Mouse (Mus musculus): Measurements from ENCODE around the gene Vegfb. TPM values are rescaled to one million over a fixed set of nuclear protein-coding genes. Genes with fewer than 3 reads are reported as not detected.
A peak's percentile ranks its signal among the peaks of the same experiment; 100 is the strongest.

The Vegfb gene
- total and polyA plus RNA-seq, 2 experiments from 2014 or later = 28.4 to 64.6 TPM

DNA sequence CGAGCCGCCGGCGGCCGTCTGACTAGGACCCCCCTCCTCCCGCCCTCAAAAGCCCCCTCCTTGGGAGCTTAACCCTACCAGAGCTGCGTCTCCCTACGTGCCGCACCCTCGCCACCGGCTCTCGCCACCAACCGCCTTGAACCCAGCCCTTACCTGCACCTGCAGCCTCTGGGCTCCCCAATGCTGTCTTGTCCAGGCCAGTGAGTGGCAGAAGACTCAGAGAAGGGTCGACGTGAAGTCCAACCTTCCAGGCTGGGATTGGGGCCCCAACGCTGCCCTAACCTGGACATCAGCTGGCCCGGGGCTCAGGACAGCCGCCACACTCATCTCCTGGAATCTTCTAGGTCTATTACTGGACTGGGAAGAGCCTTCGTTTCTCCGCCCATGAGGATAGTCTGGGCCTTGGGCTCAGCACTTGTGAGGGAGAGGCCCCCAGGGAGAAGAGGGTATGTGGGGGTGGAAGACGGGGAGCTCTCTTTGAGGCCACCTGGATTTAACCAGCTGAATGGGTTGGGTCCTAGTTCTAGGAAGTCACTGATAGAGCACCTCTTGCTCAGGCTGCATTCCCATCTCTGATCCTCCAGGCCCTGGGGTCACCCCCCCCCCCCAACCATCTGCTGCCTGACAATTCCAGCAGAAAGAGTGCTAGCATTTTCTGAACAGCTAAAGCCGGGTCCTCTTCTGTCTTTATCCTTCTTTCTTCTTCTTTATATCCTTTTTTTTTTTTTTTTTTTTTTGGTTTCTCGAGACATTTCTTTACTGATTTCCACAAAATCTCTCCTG is 53.1 kb downstream of the Vegfb start, which contains the start of gene Kcnk4:
Kcnk4 (minus strand) TSS at position 321 of the 783 bp plus-strand sequence.
- TF ChIP-seq CTCF (IDR thresholded peaks at IDR 0.05; ENCODE audit: low read depth) = no peak
- WGBS = 9% methylated on average over 23 of the region's 23 CpGs
- DNase-seq = no peak

DNA sequence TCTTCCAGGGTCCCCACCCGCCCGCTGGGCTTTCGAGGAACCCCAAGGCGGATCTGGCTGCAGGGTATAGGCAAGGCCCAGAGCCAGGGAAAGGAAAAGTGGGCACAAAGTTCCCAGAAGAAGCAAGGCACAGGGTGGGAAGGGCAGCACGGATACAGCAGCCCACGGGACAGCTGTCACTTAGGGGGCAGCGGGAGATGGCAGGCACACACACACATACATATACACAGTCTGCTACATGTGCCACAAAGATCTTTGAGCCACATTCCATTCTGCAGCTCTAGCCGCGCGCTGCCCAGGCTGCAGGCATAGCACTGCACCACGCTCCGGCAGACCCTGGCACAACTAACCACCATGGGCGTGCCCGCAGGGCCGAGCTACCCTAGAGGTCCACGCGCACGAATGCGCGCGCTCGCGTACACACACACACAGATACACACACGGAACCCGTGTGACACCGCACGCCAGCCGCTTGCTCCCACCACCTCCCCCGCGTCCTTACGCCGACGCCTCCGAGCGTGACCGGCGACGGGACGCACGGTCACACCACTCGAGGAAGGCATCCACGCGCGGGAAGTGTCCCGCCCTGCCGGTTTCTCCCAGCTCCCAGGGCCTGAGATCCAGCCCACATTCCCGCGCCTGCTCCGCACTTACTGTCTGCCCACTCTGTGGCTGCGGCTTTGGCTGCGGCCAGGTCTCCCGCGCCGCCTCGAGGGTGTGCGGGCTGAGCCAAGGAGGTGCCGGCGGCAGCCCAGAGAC is 53.8 kb downstream of the Vegfb start:
- Histone ChIP-seq H3K27ac (ENCODE audit: low read depth, low read length) (no peak overlapping the region), H3K4me2 (ENCODE audit: low read depth) (peak overlapping the region; percentile 67), H3K4me1 (ENCODE audit: insufficient read depth) (0 out of 2 replicates have a peak, but pooled peaks cover 4% of the 10 kb centered on the region), H3K27me3 (ENCODE audit: insufficient read depth, low read length) (peaks cover 27% of the 10 kb centered on the region), H3K36me3 (ENCODE audit: insufficient read depth) (0 out of 2 replicates have a peak, but pooled peaks cover 4% of the 10 kb centered on the region), H3K4me3 (ENCODE audit: low read depth, low read length) (peak overlapping the region; percentile 41), H3K9me3 (ENCODE audit: low read length) (no peaks in the 10 kb centered on the region), H3K9ac (peak overlapping the region; percentile 44)
- WGBS = 4% methylated on average over 58 of the region's 58 CpGs
- ATAC-seq (peak; percentile 82), DNase-seq (peak; percentile 58)
- no peak for TF ChIP-seq CTCF (IDR thresholded peaks at IDR 0.05; ENCODE audit: low read depth)

More for the DNA sequence above, 53.1 kb downstream of the Vegfb start, which contains the start of gene Kcnk4:
- peaks cover 27% of the 10 kb centered on the region for H3K27me3 ChIP-seq (ENCODE audit: insufficient read depth, low read length)
- peak within 1 kb of the TSS; percentile 41 for H3K4me3 ChIP-seq (ENCODE audit: low read depth, low read length)
- peak within 1 kb of the TSS; percentile 67 for H3K4me2 ChIP-seq (ENCODE audit: low read depth)
- no peak; the same call in 1 of the 2 replicates for ATAC-seq
- H3K27ac ChIP-seq (ENCODE audit: low read depth, low read length) = no peak within 1 kb of the TSS
- no peaks in the 10 kb centered on the region for H3K9me3 ChIP-seq (ENCODE audit: low read length)
- H3K4me1 ChIP-seq (ENCODE audit: insufficient read depth) = peaks cover 8% of the 10 kb centered on the region; the same call in 1 of the 2 replicates
- peaks cover 7% of the 10 kb centered on the region; the same call in 1 of the 2 replicates for H3K36me3 ChIP-seq (ENCODE audit: insufficient read depth)
- H3K9ac ChIP-seq = peak within 1 kb of the TSS; percentile 44

- 0 out of 2 replicates have a peak, but pooled peaks have one; percentile 1 for ATAC-seq
- TF ChIP-seq CTCF (IDR thresholded peaks at IDR 0.05; ENCODE audit: low read depth) = no peak
- WGBS = 24% methylated on average over 4 of the region's 4 CpGs
- 0 out of 2 replicates have a peak, but pooled peaks cover 4% of the 10 kb centered on the region for H3K4me1 ChIP-seq (ENCODE audit: insufficient read depth)
- no peak overlapping the region for H3K27ac ChIP-seq (ENCODE audit: low read depth, low read length)
- H3K9ac ChIP-seq = no peak overlapping the region; the same call in 1 of the 2 replicates
- H3K4me3 ChIP-seq (ENCODE audit: low read depth, low read length) = peak overlapping the region; percentile 41
- peaks cover 29% of the 10 kb centered on the region for H3K27me3 ChIP-seq (ENCODE audit: insufficient read depth, low read length)
- H3K9me3 ChIP-seq (ENCODE audit: low read length) = no peaks in the 10 kb centered on the region
- DNase-seq = no peak
- peak overlapping the region; percentile 67 for H3K4me2 ChIP-seq (ENCODE audit: low read depth)
- 0 out of 2 replicates have a peak, but pooled peaks cover under 1% of the 10 kb centered on the region for H3K36me3 ChIP-seq (ENCODE audit: insufficient read depth)
These were observed 54.4 kb downstream of the Vegfb start for GRCm38 (mm10) chr19:6933102-6933435.

Other genes starting within 250 kb of the Vegfb start
- gene Rps6ka4, start 147.0 kb downstream of the Vegfb start, total RNA-seq (2014; rRNA removed) = 18.0 and 24.2 TPM in 2 replicates
- 11.2 and 14.3 TPM in 2 replicates for gene Rps6ka4, start 147.0 kb downstream of the Vegfb start, polyA plus RNA-seq (2015; fragmentation: Nextera tagmentation; extraction: Ambion mirVana)
- gene Ccdc88b, start 129.4 kb downstream of the Vegfb start, total RNA-seq (2014; rRNA removed) = 0.57 and 3.5 TPM in 2 replicates
- 0.30 and 0.67 TPM in 2 replicates for gene Ccdc88b, start 129.4 kb downstream of the Vegfb start, polyA plus RNA-seq (2015; fragmentation: Nextera tagmentation; extraction: Ambion mirVana)
- gene Trmt112, start 78.0 kb downstream of the Vegfb start, total RNA-seq (2014; rRNA removed) = 52.3 and 69.6 TPM in 2 replicates
- 102 and 103 TPM in 2 replicates for gene Trmt112, start 78.0 kb downstream of the Vegfb start, polyA plus RNA-seq (2015; fragmentation: Nextera tagmentation; extraction: Ambion mirVana)
- gene Prdx5, start 77.5 kb downstream of the Vegfb start, total RNA-seq (2014; rRNA removed) = 182 and 199 TPM in 2 replicates
- 424 and 467 TPM in 2 replicates for gene Prdx5, start 77.5 kb downstream of the Vegfb start, polyA plus RNA-seq (2015; fragmentation: Nextera tagmentation; extraction: Ambion mirVana)
- gene Esrra, start 65.8 kb downstream of the Vegfb start, total RNA-seq (2014; rRNA removed) = 42.6 and 43.0 TPM in 2 replicates
- gene Esrra, start 65.8 kb downstream of the Vegfb start, polyA plus RNA-seq (2015; fragmentation: Nextera tagmentation; extraction: Ambion mirVana) = 6.4 and 8.4 TPM in 2 replicates
- 0.71 and 1.6 TPM in 2 replicates for gene Catsperz, start 62.3 kb downstream of the Vegfb start, total RNA-seq (2014; rRNA removed)
- gene Catsperz, start 62.3 kb downstream of the Vegfb start, polyA plus RNA-seq (2015; fragmentation: Nextera tagmentation; extraction: Ambion mirVana) = 1.2 and 2.4 TPM in 2 replicates
- 8.8 and 12.7 TPM in 2 replicates for gene Kcnk4, start 53.1 kb downstream of the Vegfb start, total RNA-seq (2014; rRNA removed)
- gene Kcnk4, start 53.1 kb downstream of the Vegfb start, polyA plus RNA-seq (2015; fragmentation: Nextera tagmentation; extraction: Ambion mirVana) = 8.6 and 8.7 TPM in 2 replicates
- 56.5 and 94.9 TPM in 2 replicates for gene Bad, start 45.8 kb downstream of the Vegfb start, total RNA-seq (2014; rRNA removed)
- gene Bad, start 45.8 kb downstream of the Vegfb start, polyA plus RNA-seq (2015; fragmentation: Nextera tagmentation; extraction: Ambion mirVana) = 95.3 and 111 TPM in 2 replicates
- gene Gpr137, start 45.2 kb downstream of the Vegfb start, total RNA-seq (2014; rRNA removed) = 65.4 and 75.2 TPM in 2 replicates
- gene Gpr137, start 45.2 kb downstream of the Vegfb start, polyA plus RNA-seq (2015; fragmentation: Nextera tagmentation; extraction: Ambion mirVana) = 68.5 and 77.6 TPM in 2 replicates
- gene Ppp1r14b, start 12.7 kb downstream of the Vegfb start, total RNA-seq (2014; rRNA removed) = 226 and 269 TPM in 2 replicates
- 201 and 269 TPM in 2 replicates for gene Ppp1r14b, start 12.7 kb downstream of the Vegfb start, polyA plus RNA-seq (2015; fragmentation: Nextera tagmentation; extraction: Ambion mirVana)
- 12.8 and 13.1 TPM in 2 replicates for gene Plcb3, start 11.2 kb downstream of the Vegfb start, total RNA-seq (2014; rRNA removed)
- 7.3 and 10.0 TPM in 2 replicates for gene Plcb3, start 11.2 kb downstream of the Vegfb start, polyA plus RNA-seq (2015; fragmentation: Nextera tagmentation; extraction: Ambion mirVana)
- 23.5 and 26.8 TPM in 2 replicates for gene Fkbp2, start 7.2 kb downstream of the Vegfb start, total RNA-seq (2014; rRNA removed)
- gene Fkbp2, start 7.2 kb downstream of the Vegfb start, polyA plus RNA-seq (2015; fragmentation: Nextera tagmentation; extraction: Ambion mirVana) = 102 and 106 TPM in 2 replicates
- 15.1 and 20.2 TPM in 2 replicates for gene Dnajc4, start 4.9 kb upstream of the Vegfb start, total RNA-seq (2014; rRNA removed)
- gene Dnajc4, start 4.9 kb upstream of the Vegfb start, polyA plus RNA-seq (2015; fragmentation: Nextera tagmentation; extraction: Ambion mirVana) = 20.7 and 24.8 TPM in 2 replicates
- 7.9 and 9.5 TPM in 2 replicates for gene Nudt22, start 8.5 kb upstream of the Vegfb start, total RNA-seq (2014; rRNA removed)
- gene Nudt22, start 8.5 kb upstream of the Vegfb start, polyA plus RNA-seq (2015; fragmentation: Nextera tagmentation; extraction: Ambion mirVana) = 14.3 and 15.3 TPM in 2 replicates
- 16.2 and 16.3 TPM in 2 replicates for gene Trpt1, start 8.5 kb upstream of the Vegfb start, total RNA-seq (2014; rRNA removed)
- gene Trpt1, start 8.5 kb upstream of the Vegfb start, polyA plus RNA-seq (2015; fragmentation: Nextera tagmentation; extraction: Ambion mirVana) = 18.2 and 18.7 TPM in 2 replicates
- gene Fermt3, start 31.8 kb upstream of the Vegfb start, total RNA-seq (2014; rRNA removed) = 4.4 and 6.0 TPM in 2 replicates
- gene Fermt3, start 31.8 kb upstream of the Vegfb start, polyA plus RNA-seq (2015; fragmentation: Nextera tagmentation; extraction: Ambion mirVana) = 2.6 and 3.6 TPM in 2 replicates
- 124 and 133 TPM in 2 replicates for gene Stip1, start 52.3 kb upstream of the Vegfb start, total RNA-seq (2014; rRNA removed)
- gene Stip1, start 52.3 kb upstream of the Vegfb start, polyA plus RNA-seq (2015; fragmentation: Nextera tagmentation; extraction: Ambion mirVana) = 146 and 156 TPM in 2 replicates
- gene Macrod1, start 69.2 kb upstream of the Vegfb start, total RNA-seq (2014; rRNA removed) = 8.1 and 9.4 TPM in 2 replicates
- 8.0 and 8.5 TPM in 2 replicates for gene Macrod1, start 69.2 kb upstream of the Vegfb start, polyA plus RNA-seq (2015; fragmentation: Nextera tagmentation; extraction: Ambion mirVana)
- 8.1 and 8.8 TPM in 2 replicates for gene Flrt1, start 118.1 kb upstream of the Vegfb start, total RNA-seq (2014; rRNA removed)
- gene Flrt1, start 118.1 kb upstream of the Vegfb start, polyA plus RNA-seq (2015; fragmentation: Nextera tagmentation; extraction: Ambion mirVana) = 6.7 and 11.3 TPM in 2 replicates
- gene Otub1, start 218.7 kb upstream of the Vegfb start, total RNA-seq (2014; rRNA removed) = 248 and 252 TPM in 2 replicates
- gene Otub1, start 218.7 kb upstream of the Vegfb start, polyA plus RNA-seq (2015; fragmentation: Nextera tagmentation; extraction: Ambion mirVana) = 286 and 290 TPM in 2 replicates
- gene Cox8a, start 230.0 kb upstream of the Vegfb start, total RNA-seq (2014; rRNA removed) = 735 and 828 TPM in 2 replicates
- gene Cox8a, start 230.0 kb upstream of the Vegfb start, polyA plus RNA-seq (2015; fragmentation: Nextera tagmentation; extraction: Ambion mirVana) = 1,247 and 1,523 TPM in 2 replicates